Mouse (Mus musculus): ENCODE data around the gene Efna5.

DNA sequence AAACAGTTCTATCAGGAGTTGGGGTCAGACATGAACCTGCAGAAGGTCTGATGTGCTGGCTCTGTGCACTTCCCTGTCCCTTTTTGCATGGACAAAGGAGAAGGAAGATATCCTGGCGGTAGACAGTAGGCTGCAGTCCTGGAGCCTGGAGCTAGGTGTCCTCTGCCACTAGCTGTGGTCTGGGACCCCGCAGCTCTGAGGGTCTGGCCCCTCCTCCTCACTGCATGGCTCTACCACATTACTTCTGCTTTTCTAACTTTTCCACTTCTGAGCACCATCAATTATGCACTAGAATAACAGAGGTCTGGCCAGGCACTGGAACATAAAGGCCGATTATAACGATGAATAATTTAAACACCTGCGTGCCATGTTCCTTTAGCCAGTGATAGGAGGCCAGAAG, 36.8 kb downstream of the Efna5 start:
- TF ChIP-seq CTCF (IDR thresholded peaks at IDR 0.05; ENCODE audit: borderline replicate concordance, control insufficient read depth, extremely low read depth, insufficient read depth, low read length, poor library complexity) (no peak), POLR2A (IDR thresholded peaks at IDR 0.05; ENCODE audit: control insufficient read depth, extremely low read depth, insufficient read depth, low read length, poor library complexity) (no peak)
